Mouse (Mus musculus): ENCODE results near the gene Lrrc49. TPM values are rescaled to one million over a fixed set of nuclear protein-coding genes. Genes with fewer than 3 reads are reported as not detected.

Gene Lrrc49
- polyA plus RNA-seq, 2 experiments: 15.3 to 16.2 TPM

DNA sequence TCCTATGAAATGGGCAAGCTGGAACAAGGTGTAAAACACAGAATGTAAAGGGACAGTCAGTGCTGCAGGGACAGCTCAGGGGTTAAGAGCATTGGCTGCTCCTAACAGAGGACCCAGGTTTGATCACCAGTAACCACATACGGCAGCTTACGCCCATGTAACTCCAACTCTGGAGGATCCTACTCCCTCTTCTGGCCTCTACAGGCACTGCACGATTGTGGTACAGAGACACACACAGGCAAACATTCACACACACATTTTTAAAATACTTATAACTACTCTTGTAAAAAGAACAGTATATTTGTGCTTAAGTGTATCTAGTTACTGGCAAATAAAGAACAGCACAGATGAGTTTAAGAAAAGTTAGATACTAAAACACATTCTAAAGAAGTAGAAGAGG lies 7.0 kb downstream of the Lrrc49 start:
- no peak for TF ChIP-seq POLR2A (IDR thresholded peaks at IDR 0.05; ENCODE audit: borderline replicate concordance, extremely low read depth, insufficient read depth, insufficient read length)
- no peak for DNase-seq (ENCODE audit: low spot score)
- Histone ChIP-seq H3K4me2 (replicated peaks; ENCODE audit: low read depth, low read length, severe bottlenecking) (no peak overlapping the region), H3K9me3 (ENCODE audit: control insufficient read depth, low read length) (no peaks in the 10 kb centered on the region), H3K27ac (replicated peaks; ENCODE audit: low read depth, low read length) (no peak overlapping the region), H3K9ac (ENCODE audit: low read depth, low read length, severe bottlenecking) (no peak overlapping the region), H3K4me3 (replicated peaks; ENCODE audit: low read length) (no peak overlapping the region), H3K4me1 (ENCODE audit: control insufficient read depth, insufficient read depth, low read length) (no peaks in the 10 kb centered on the region), H3K36me3 (ENCODE audit: control insufficient read depth, insufficient read depth, low read length) (peaks cover 29% of the 10 kb centered on the region), H3K27me3 (ENCODE audit: control insufficient read depth, insufficient read depth, low read length) (no peaks in the 10 kb centered on the region)
- ATAC-seq (ENCODE audit: low FRiP score, low read depth): no peak
- WGBS: 96% methylated on average over 3 of the region's 3 CpGs

DNA sequence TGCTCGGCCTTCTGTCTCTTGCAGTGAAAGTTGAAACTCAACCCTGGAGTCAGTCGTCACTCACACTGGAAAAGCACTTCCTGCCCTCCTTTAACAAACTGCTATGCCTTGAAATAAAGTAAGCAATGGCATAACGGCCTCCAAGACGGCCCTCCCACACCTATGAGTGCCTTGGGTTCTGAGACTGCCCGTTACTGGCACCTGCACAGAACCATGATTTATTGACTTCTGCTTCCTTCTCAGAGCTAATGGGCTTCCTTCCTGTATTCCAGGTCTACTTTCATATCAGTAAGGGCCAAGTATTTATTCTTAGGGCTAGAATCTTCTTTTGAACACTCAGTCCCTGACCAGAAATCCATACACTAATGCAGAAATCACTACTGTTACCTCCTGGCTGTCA lies 9.0 kb downstream of the Lrrc49 start:
- Histone ChIP-seq H3K36me3 (ENCODE audit: control insufficient read depth, insufficient read depth, low read length) (peaks cover 34% of the 10 kb centered on the region), H3K4me2 (replicated peaks; ENCODE audit: low read depth, low read length, severe bottlenecking) (no peak overlapping the region), H3K27me3 (ENCODE audit: control insufficient read depth, insufficient read depth, low read length) (no peaks in the 10 kb centered on the region), H3K4me3 (replicated peaks; ENCODE audit: low read length) (no peak overlapping the region), H3K9ac (ENCODE audit: low read depth, low read length, severe bottlenecking) (no peak overlapping the region), H3K27ac (replicated peaks; ENCODE audit: low read depth, low read length) (no peak overlapping the region), H3K9me3 (ENCODE audit: control insufficient read depth, low read length) (no peaks in the 10 kb centered on the region), H3K4me1 (ENCODE audit: control insufficient read depth, insufficient read depth, low read length) (no peaks in the 10 kb centered on the region)
- no peak for ATAC-seq (ENCODE audit: low FRiP score, low read depth)
- TF ChIP-seq POLR2A (IDR thresholded peaks at IDR 0.05; ENCODE audit: borderline replicate concordance, extremely low read depth, insufficient read depth, insufficient read length): no peak
- 64% methylated on average over 5 of the region's 5 CpGs for WGBS
- no peak for DNase-seq (ENCODE audit: low spot score)

DNA sequence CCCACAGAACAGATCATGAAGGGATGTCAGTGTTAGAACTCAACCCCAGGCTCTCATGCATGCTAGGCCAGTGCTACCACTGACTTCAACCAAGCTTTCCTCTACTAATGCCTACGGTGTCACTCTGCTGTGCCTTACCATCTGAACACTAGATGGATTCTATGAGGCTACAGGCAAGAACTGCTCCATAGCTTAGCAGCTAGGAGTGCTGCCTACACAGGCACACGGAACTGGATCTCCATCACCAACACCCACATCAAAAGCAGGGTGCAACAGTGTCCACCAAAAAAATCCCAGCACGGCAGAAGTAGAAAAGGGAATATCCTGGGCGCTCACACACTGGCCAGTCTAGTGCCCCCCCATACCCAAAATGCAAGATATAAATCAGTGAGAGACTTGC lies 11.5 kb downstream of the Lrrc49 start:
- no peak overlapping the region for H3K4me3 ChIP-seq (replicated peaks; ENCODE audit: low read length)
- H3K27ac ChIP-seq (replicated peaks; ENCODE audit: low read depth, low read length): no peak overlapping the region
- H3K9ac ChIP-seq (ENCODE audit: low read depth, low read length, severe bottlenecking): no peak overlapping the region
- H3K27me3 ChIP-seq (ENCODE audit: control insufficient read depth, insufficient read depth, low read length): no peaks in the 10 kb centered on the region
- WGBS: 85% methylated on average over 4 of the region's 4 CpGs
- no peaks in the 10 kb centered on the region for H3K9me3 ChIP-seq (ENCODE audit: control insufficient read depth, low read length)
- no peak for DNase-seq (ENCODE audit: low spot score)
- H3K36me3 ChIP-seq (ENCODE audit: control insufficient read depth, insufficient read depth, low read length): peaks cover 31% of the 10 kb centered on the region
- no peak overlapping the region for H3K4me2 ChIP-seq (replicated peaks; ENCODE audit: low read depth, low read length, severe bottlenecking)
- ATAC-seq (ENCODE audit: low FRiP score, low read depth): no peak
- no peaks in the 10 kb centered on the region for H3K4me1 ChIP-seq (ENCODE audit: control insufficient read depth, insufficient read depth, low read length)
- TF ChIP-seq POLR2A (IDR thresholded peaks at IDR 0.05; ENCODE audit: borderline replicate concordance, extremely low read depth, insufficient read depth, insufficient read length): no peak

DNA sequence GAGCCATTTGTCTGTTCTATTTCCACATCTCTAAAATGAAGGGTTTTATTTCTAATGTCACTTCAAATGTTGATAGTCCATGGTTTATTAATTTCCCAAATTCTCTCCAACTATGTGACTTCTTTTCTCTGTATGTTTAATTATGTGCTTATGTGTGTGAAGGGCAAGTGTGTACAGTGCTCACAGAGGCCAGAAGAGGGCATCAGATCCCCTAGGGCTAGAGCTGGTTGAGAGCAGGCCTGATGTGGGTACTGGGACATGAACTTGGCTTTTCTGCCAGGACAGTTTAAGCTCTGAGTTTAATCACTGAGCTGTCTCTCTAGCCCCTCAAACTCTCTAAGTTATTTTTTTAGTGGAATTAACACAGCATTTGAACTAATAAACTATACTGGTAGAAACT lies 13.2 kb downstream of the Lrrc49 start:
- Histone ChIP-seq H3K4me3 (replicated peaks; ENCODE audit: low read length) (no peak overlapping the region), H3K27me3 (ENCODE audit: control insufficient read depth, insufficient read depth, low read length) (no peaks in the 10 kb centered on the region), H3K9me3 (ENCODE audit: control insufficient read depth, low read length) (no peaks in the 10 kb centered on the region), H3K4me2 (replicated peaks; ENCODE audit: low read depth, low read length, severe bottlenecking) (no peak overlapping the region), H3K4me1 (ENCODE audit: control insufficient read depth, insufficient read depth, low read length) (no peaks in the 10 kb centered on the region), H3K27ac (replicated peaks; ENCODE audit: low read depth, low read length) (no peak overlapping the region), H3K36me3 (ENCODE audit: control insufficient read depth, insufficient read depth, low read length) (peaks cover 21% of the 10 kb centered on the region), H3K9ac (ENCODE audit: low read depth, low read length, severe bottlenecking) (no peak overlapping the region)
- no peak for DNase-seq (ENCODE audit: low spot score)
- TF ChIP-seq POLR2A (IDR thresholded peaks at IDR 0.05; ENCODE audit: borderline replicate concordance, extremely low read depth, insufficient read depth, insufficient read length): no peak
- ATAC-seq (ENCODE audit: low FRiP score, low read depth): no peak

DNA sequence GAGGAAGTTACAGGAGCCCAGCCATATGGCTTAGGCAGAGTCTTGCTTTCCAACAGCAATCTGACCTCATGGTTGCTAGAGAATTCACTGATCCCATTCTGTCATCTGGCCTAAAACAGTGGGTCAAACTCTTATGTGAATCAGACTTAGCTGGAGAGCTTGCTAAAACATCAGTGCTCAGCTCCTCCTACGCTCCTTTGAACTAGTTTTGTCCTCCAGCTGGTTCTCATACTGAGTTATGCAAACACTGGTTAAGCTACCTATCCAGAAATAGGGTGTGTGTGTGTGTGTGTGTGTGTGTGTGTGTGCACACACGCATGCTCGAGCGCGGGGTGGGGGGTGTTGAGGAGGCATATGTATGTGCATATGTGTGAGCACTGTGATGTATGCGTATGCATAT lies 15.4 kb downstream of the Lrrc49 start:
- 96% methylated on average over 6 of the region's 6 CpGs for WGBS

DNA sequence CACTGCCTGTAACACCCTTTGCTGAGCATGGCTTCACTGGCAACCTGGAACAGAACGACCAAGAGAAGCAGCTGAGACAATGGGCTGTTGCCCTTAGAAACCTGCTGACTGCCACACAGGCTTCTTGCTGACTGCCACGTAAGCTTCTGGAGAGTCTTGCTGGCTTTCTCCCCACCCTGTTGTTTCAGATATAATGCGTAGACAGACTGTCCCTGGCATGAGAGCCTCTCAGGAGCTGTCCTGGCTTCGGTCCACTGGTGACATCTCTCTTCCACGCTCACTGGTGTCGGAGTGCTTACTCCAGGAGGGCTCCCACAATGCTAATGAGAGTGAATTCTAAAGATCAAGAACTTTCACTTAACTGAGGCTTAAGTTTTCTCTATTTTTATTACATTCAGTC lies 19.1 kb downstream of the Lrrc49 start:
- Histone ChIP-seq H3K9ac (ENCODE audit: low read depth, low read length, severe bottlenecking) (no peak overlapping the region), H3K27ac (replicated peaks; ENCODE audit: low read depth, low read length) (no peak overlapping the region), H3K4me2 (replicated peaks; ENCODE audit: low read depth, low read length, severe bottlenecking) (no peak overlapping the region), H3K4me1 (ENCODE audit: control insufficient read depth, insufficient read depth, low read length) (no peaks in the 10 kb centered on the region), H3K4me3 (replicated peaks; ENCODE audit: low read length) (no peak overlapping the region), H3K36me3 (ENCODE audit: control insufficient read depth, insufficient read depth, low read length) (peaks cover 23% of the 10 kb centered on the region), H3K27me3 (ENCODE audit: control insufficient read depth, insufficient read depth, low read length) (no peaks in the 10 kb centered on the region), H3K9me3 (ENCODE audit: control insufficient read depth, low read length) (no peaks in the 10 kb centered on the region)
- no peak for TF ChIP-seq POLR2A (IDR thresholded peaks at IDR 0.05; ENCODE audit: borderline replicate concordance, extremely low read depth, insufficient read depth, insufficient read length)
- 90% methylated on average over 6 of the region's 6 CpGs for WGBS
- DNase-seq (ENCODE audit: low spot score) (no peak), ATAC-seq (ENCODE audit: low FRiP score, low read depth) (no peak)

More for the DNA sequence above, 15.4 kb downstream of the Lrrc49 start:
- Histone ChIP-seq H3K36me3 (ENCODE audit: control insufficient read depth, insufficient read depth, low read length) (peaks cover 21% of the 10 kb centered on the region), H3K9me3 (ENCODE audit: control insufficient read depth, low read length) (no peaks in the 10 kb centered on the region), H3K27me3 (ENCODE audit: control insufficient read depth, insufficient read depth, low read length) (no peaks in the 10 kb centered on the region), H3K4me2 (replicated peaks; ENCODE audit: low read depth, low read length, severe bottlenecking) (no peak overlapping the region), H3K4me1 (ENCODE audit: control insufficient read depth, insufficient read depth, low read length) (no peaks in the 10 kb centered on the region), H3K27ac (replicated peaks; ENCODE audit: low read depth, low read length) (no peak overlapping the region), H3K4me3 (replicated peaks; ENCODE audit: low read length) (no peak overlapping the region), H3K9ac (ENCODE audit: low read depth, low read length, severe bottlenecking) (no peak overlapping the region)
- DNase-seq (ENCODE audit: low spot score): no peak
- TF ChIP-seq POLR2A (IDR thresholded peaks at IDR 0.05; ENCODE audit: borderline replicate concordance, extremely low read depth, insufficient read depth, insufficient read length): no peak
- no peak for ATAC-seq (ENCODE audit: low FRiP score, low read depth)

All from limb, embryonic 14.5 days (tissue).